11 mouse cellular contexts compared by ENCODE assay signal in the genomic region with DNA sequence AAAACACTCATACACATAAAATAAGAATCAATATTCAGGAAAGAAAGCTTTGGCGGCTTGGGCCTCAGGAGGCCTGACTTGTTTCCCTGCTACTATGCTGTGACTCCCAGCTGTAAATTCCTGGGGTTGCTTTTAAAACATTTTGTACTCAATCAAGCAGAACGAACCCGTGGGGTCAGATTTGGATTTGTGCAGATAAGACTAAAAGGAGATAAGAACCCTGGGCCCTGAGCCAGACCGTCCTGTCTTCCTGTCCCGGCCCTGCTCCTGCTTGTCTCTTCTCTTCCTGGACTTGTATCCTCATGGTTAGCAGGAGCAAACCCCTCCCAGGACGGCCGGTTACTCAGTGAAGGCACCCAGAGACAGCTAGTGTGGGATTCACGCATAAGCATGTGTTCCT. TPM values are rescaled to one million over a fixed set of nuclear protein-coding genes. Genes with fewer than 3 reads are reported as not detected.
DNase-seq lines count a peak whose midpoint lies in the region; TF ChIP-seq lines count a peak whose summit lies in the region.
"Had no signal": no experiment of that assay in that cellular context is flagged by ENCODE, and none has a peak within 500 bp of the region (broad histone marks: within the 10 kb centered on the region; RNA-seq: fewer than 3 reads in every experiment).

No protein-coding gene starts in this region.

- 32% methylated on average over 8 of the region's 8 CpGs for WGBS in lung, adult 2 months

- DNase-seq in lung, postnatal 10 days, result peak; percentile 12
- DNase-seq in lung, adult 2 months, result no peak
- DNase-seq in adrenal gland, adult 2 months, result peak; percentile 72
- peak; percentile 57 for DNase-seq in adrenal gland, postnatal 25 days
- peak; percentile 78 to 81 for DNase-seq in kidney, postnatal 25 days
- no peak for DNase-seq in cerebellum, postnatal 4 days (ENCODE audit: low spot score in 2 of 2)
- DNase-seq in layer of hippocampus, adult 8-10 months (ENCODE audit: low spot score in 2 of 2), result no peak
- DNase-seq: cerebellum, adult 11 months had no signal

- H3K4me1 ChIP-seq in lung, adult 2 months (ENCODE audit: control insufficient read depth, insufficient read depth, low read length), result no peaks in the 10 kb centered on the region
- H3K4me1 ChIP-seq: limb, embryonic 12.5 days; megakaryocyte, embryonic 14.5 days had no signal

- H3K4me3 ChIP-seq in lung, adult 2 months (replicated peaks; ENCODE audit: extremely low read depth, low read depth, low read length), result no peak overlapping the region
- H3K4me3 ChIP-seq: erythroblast, embryonic 14.5 days; limb, embryonic 12.5 days; megakaryocyte, embryonic 14.5 days had no signal

- no peak for TF ChIP-seq CTCF in lung, adult 2 months (IDR thresholded peaks at IDR 0.05; ENCODE audit: insufficient read depth, low read length)

- no peak for TF ChIP-seq POLR2A in lung, adult 2 months (IDR thresholded peaks at IDR 0.05; ENCODE audit: borderline replicate concordance, extremely low read depth, low read depth, low read length)

RNA-seq across cellular contexts. Expression of a gene that starts 41.1 kb away (rescaled TPM):
- 6.4 and 8.3 TPM in 2 replicates for polyA plus RNA-seq in lung, adult 2 months (2012; rRNA removed)
- 1 to 10 TPM; 5.9 to 6.8 TPM for total RNA-seq in adrenal gland, adult 2 months (2021)
- polyA plus RNA-seq in adrenal gland, adult 2 months (2012; rRNA removed), result 4.4 and 5.2 TPM in 2 replicates
- total RNA-seq in adrenal gland, postnatal 25 days (2021), result 11.3 and 12.9 TPM in 2 replicates
- total RNA-seq in layer of hippocampus, adult 8-10 months (2022), result 10 to 100 TPM in 3 of 4 experiments, 1 to 10 TPM in 1; 7.7 to 15.9 (median 13.5) TPM

Comparison
In these comparisons a context has a peak if more than half of its experiments do, and no peak if none do; other contexts are left out.
1. DNase-seq: peak in lung, postnatal 10 days (single experiment), adrenal gland, adult 2 months (single experiment), adrenal gland, postnatal 25 days (single experiment) and kidney, postnatal 25 days (2 of 2); none in lung, adult 2 months (single experiment), cerebellum, postnatal 4 days (0 of 2) and layer of hippocampus, adult 8-10 months (0 of 2).